Mouse (Mus musculus): Measurements from ENCODE around the gene Cnn2. TPM values are rescaled to one million over a fixed set of nuclear protein-coding genes. Genes with fewer than 3 reads are reported as not detected.

The Cnn2 gene
- polyA plus RNA-seq, 1 experiment from 2014 or later: 332 TPM

DNA sequence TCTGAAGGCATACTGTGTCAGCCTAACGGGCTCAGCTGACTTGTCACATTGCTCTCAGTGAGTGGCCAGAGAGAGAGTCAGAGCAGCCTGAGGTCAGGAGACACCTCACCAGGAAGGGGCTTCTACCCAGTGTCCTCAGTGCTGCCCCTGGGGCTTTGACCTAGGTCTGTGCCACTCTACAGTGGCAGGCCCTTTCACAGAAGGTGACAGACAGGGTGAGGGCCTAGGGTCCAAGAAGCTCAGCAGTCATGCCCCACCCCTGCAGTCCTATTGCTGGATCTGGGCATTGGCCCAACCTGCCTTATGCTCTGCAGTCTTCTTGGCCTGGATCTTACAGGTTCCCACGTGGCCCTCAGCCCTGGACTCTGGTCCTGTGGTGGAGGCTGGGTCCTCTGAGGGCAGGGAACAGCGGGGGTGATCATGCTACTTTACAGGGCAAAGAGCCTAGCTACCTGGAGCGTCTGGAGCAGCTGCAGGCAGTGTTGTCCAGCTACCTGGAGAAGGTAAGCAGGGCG lies 21.4 kb upstream of the Cnn2 start:
- no peak overlapping the region for H3K9ac ChIP-seq (replicated peaks; ENCODE audit: low read length)
- H3K4me2 ChIP-seq (replicated peaks; ENCODE audit: low read depth, low read length): no peak overlapping the region
- no peaks in the 10 kb centered on the region for H3K9me3 ChIP-seq (ENCODE audit: low read length)
- ATAC-seq (ENCODE audit: low FRiP score, low TSS enrichment): no peak
- peaks cover 57% of the 10 kb centered on the region for H3K36me3 ChIP-seq (ENCODE audit: insufficient read depth, low read length)
- 98% methylated on average over 5 of the region's 5 CpGs for WGBS
- no peak overlapping the region for H3K27ac ChIP-seq (ENCODE audit: low read length)
- peaks cover 9% of the 10 kb centered on the region for H3K4me1 ChIP-seq (ENCODE audit: insufficient read depth, low read length)
- no peak overlapping the region for H3K4me3 ChIP-seq (ENCODE audit: low read length)
- peaks cover 7% of the 10 kb centered on the region for H3K27me3 ChIP-seq (ENCODE audit: insufficient read depth, low read length)

DNA sequence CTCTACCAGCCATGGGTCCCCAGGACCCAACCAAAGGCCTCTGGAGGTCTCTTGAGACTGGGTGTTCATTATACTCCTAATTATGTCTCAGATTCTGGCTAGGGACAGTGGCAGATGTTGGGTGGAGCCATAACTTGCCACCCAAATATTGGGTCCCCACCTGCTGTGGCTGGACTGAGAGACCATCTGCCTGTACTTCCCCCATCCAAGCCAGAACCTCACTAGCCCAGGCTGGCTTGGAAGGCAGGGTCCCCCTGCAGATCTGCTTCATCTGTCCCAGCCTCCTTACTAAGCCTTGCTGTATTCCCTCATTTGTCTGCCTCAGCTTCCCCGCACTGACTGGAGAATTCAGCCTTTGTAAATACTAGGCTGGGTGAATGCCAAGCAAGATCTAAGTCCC lies 20.2 kb upstream of the Cnn2 start:
- WGBS: 85% methylated on average over 1 of the region's 1 CpGs
- H3K9ac ChIP-seq (replicated peaks; ENCODE audit: low read length): no peak overlapping the region
- H3K27ac ChIP-seq (ENCODE audit: low read length): no peak overlapping the region
- H3K4me1 ChIP-seq (ENCODE audit: insufficient read depth, low read length): peaks cover 15% of the 10 kb centered on the region
- ATAC-seq (ENCODE audit: low FRiP score, low TSS enrichment): no peak
- H3K36me3 ChIP-seq (ENCODE audit: insufficient read depth, low read length): peaks cover 49% of the 10 kb centered on the region
- H3K27me3 ChIP-seq (ENCODE audit: insufficient read depth, low read length): peaks cover 13% of the 10 kb centered on the region
- H3K9me3 ChIP-seq (ENCODE audit: low read length): no peaks in the 10 kb centered on the region
- H3K4me2 ChIP-seq (replicated peaks; ENCODE audit: low read depth, low read length): no peak overlapping the region
- no peak overlapping the region for H3K4me3 ChIP-seq (ENCODE audit: low read length)

GRCm38 (mm10) chr10:79969124-79969568 lies 19.2 kb upstream of the Cnn2 start:
- Histone ChIP-seq H3K36me3 (ENCODE audit: insufficient read depth, low read length) (peaks cover 40% of the 10 kb centered on the region), H3K9me3 (ENCODE audit: low read length) (no peaks in the 10 kb centered on the region), H3K4me3 (ENCODE audit: low read length) (no peak overlapping the region), H3K4me2 (replicated peaks; ENCODE audit: low read depth, low read length) (no peak overlapping the region), H3K4me1 (ENCODE audit: insufficient read depth, low read length) (peaks cover 15% of the 10 kb centered on the region), H3K9ac (replicated peaks; ENCODE audit: low read length) (no peak overlapping the region), H3K27me3 (ENCODE audit: insufficient read depth, low read length) (peaks cover 13% of the 10 kb centered on the region), H3K27ac (ENCODE audit: low read length) (no peak overlapping the region)
- ATAC-seq (ENCODE audit: low FRiP score, low TSS enrichment): no peak
- 14% methylated on average over 3 of the region's 3 CpGs for WGBS

GRCm38 (mm10) chr10:79970415-79971182 lies 17.8 kb upstream of the Cnn2 start, which contains the start of gene Grin3b:
Grin3b (plus strand) TSS chr10:79970715.
- H3K27ac ChIP-seq (ENCODE audit: low read length): no peak within 1 kb of the TSS
- peaks cover 15% of the 10 kb centered on the region for H3K4me1 ChIP-seq (ENCODE audit: insufficient read depth, low read length)
- peak within 1 kb of the TSS; percentile 60 for H3K9ac ChIP-seq (replicated peaks; ENCODE audit: low read length)
- H3K9me3 ChIP-seq (ENCODE audit: low read length): no peaks in the 10 kb centered on the region
- H3K27me3 ChIP-seq (ENCODE audit: insufficient read depth, low read length): peaks cover 13% of the 10 kb centered on the region
- ATAC-seq (ENCODE audit: low FRiP score, low TSS enrichment): peak; percentile 24
- H3K4me3 ChIP-seq (ENCODE audit: low read length): peak within 1 kb of the TSS; percentile 47
- WGBS: 7% methylated on average over 47 of the region's 47 CpGs
- peak within 1 kb of the TSS; percentile 86 for H3K4me2 ChIP-seq (replicated peaks; ENCODE audit: low read depth, low read length)
- H3K36me3 ChIP-seq (ENCODE audit: insufficient read depth, low read length): peaks cover 35% of the 10 kb centered on the region

DNA sequence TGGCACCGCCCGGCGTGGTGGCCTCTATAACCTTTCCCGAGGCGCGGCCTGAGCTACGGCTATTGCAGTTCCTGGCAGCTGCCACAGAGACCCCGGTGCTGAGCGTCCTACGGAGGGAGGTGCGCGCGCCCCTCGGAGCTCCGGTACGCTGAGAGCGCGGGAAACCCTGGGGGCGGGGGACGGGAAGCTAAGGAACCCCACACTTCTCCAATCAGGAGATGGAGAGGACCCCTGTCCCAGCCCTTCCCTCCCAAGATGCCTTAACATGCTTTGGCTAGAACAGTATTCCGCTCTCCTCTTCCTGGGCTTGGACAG lies 17.2 kb upstream of the Cnn2 start:
- Histone ChIP-seq H3K4me2 (replicated peaks; ENCODE audit: low read depth, low read length) (peak overlapping the region; percentile 86), H3K4me3 (ENCODE audit: low read length) (peak overlapping the region; percentile 47), H3K9ac (replicated peaks; ENCODE audit: low read length) (peak overlapping the region; percentile 60), H3K27ac (ENCODE audit: low read length) (no peak overlapping the region), H3K36me3 (ENCODE audit: insufficient read depth, low read length) (peaks cover 35% of the 10 kb centered on the region), H3K4me1 (ENCODE audit: insufficient read depth, low read length) (peaks cover 15% of the 10 kb centered on the region), H3K27me3 (ENCODE audit: insufficient read depth, low read length) (peaks cover 13% of the 10 kb centered on the region), H3K9me3 (ENCODE audit: low read length) (no peaks in the 10 kb centered on the region)
- WGBS: 3% methylated on average over 21 of the region's 21 CpGs
- ATAC-seq (ENCODE audit: low FRiP score, low TSS enrichment): peak; percentile 28; the same call in 1 of the 2 replicates

DNA sequence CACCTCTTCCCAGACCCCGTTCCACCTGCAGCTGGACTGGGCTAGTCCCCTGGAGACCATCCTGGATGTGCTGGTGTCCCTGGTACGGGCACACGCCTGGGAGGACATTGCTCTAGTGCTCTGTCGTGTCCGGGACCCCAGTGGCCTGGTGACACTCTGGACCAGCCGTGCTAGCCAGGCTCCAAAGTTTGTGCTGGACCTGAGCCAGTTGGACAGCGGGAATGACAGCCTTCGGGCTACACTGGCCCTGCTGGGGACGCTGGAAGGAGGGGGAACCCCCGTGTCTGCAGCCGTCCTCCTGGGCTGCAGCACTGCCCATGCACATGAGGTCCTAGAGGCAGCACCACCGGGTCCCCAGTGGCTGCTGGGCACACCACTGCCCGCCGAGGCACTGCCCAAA lies 15.6 kb upstream of the Cnn2 start:
- H3K9me3 ChIP-seq (ENCODE audit: low read length): peaks cover 10% of the 10 kb centered on the region
- H3K4me3 ChIP-seq (ENCODE audit: low read length): no peak overlapping the region
- peaks cover 35% of the 10 kb centered on the region for H3K36me3 ChIP-seq (ENCODE audit: insufficient read depth, low read length)
- H3K4me2 ChIP-seq (replicated peaks; ENCODE audit: low read depth, low read length): no peak overlapping the region
- no peak for ATAC-seq (ENCODE audit: low FRiP score, low TSS enrichment)
- H3K4me1 ChIP-seq (ENCODE audit: insufficient read depth, low read length): peaks cover 15% of the 10 kb centered on the region
- no peak overlapping the region for H3K9ac ChIP-seq (replicated peaks; ENCODE audit: low read length)
- peaks cover 13% of the 10 kb centered on the region for H3K27me3 ChIP-seq (ENCODE audit: insufficient read depth, low read length)
- 47% methylated on average over 14 of the region's 14 CpGs for WGBS
- no peak overlapping the region for H3K27ac ChIP-seq (ENCODE audit: low read length)

DNA sequence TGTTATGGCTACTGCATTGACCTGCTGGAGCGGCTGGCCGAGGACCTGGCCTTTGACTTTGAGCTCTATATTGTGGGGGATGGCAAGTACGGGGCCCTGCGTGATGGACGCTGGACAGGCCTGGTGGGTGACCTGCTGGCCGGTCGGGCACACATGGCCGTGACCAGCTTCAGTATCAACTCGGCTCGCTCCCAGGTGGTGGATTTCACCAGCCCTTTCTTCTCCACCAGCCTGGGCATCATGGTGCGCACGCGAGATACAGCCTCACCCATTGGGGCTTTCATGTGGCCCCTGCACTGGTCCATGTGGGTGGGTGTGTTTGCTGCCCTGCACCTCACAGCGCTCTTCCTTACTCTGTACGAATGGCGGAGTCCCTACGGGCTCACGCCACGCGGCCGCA lies 14.3 kb upstream of the Cnn2 start:
- no peak for ATAC-seq (ENCODE audit: low FRiP score, low TSS enrichment)

GRCm38 (mm10) chr10:79974668-79975067 lies 13.7 kb upstream of the Cnn2 start:
- Histone ChIP-seq H3K36me3 (ENCODE audit: insufficient read depth, low read length) (peaks cover 48% of the 10 kb centered on the region), H3K27me3 (ENCODE audit: insufficient read depth, low read length) (peaks cover 13% of the 10 kb centered on the region), H3K9me3 (ENCODE audit: low read length) (peaks cover 12% of the 10 kb centered on the region), H3K9ac (replicated peaks; ENCODE audit: low read length) (no peak overlapping the region), H3K4me3 (ENCODE audit: low read length) (no peak overlapping the region), H3K4me2 (replicated peaks; ENCODE audit: low read depth, low read length) (no peak overlapping the region), H3K27ac (ENCODE audit: low read length) (no peak overlapping the region), H3K4me1 (ENCODE audit: insufficient read depth, low read length) (peaks cover 15% of the 10 kb centered on the region)
- WGBS: 76% methylated on average over 8 of the region's 8 CpGs
- no peak for ATAC-seq (ENCODE audit: low FRiP score, low TSS enrichment)

More for the DNA sequence above, 14.3 kb upstream of the Cnn2 start:
- Histone ChIP-seq H3K27me3 (ENCODE audit: insufficient read depth, low read length) (peaks cover 13% of the 10 kb centered on the region), H3K27ac (ENCODE audit: low read length) (no peak overlapping the region), H3K9ac (replicated peaks; ENCODE audit: low read length) (no peak overlapping the region), H3K9me3 (ENCODE audit: low read length) (peaks cover 12% of the 10 kb centered on the region), H3K4me3 (ENCODE audit: low read length) (no peak overlapping the region), H3K4me2 (replicated peaks; ENCODE audit: low read depth, low read length) (no peak overlapping the region), H3K36me3 (ENCODE audit: insufficient read depth, low read length) (peaks cover 44% of the 10 kb centered on the region), H3K4me1 (ENCODE audit: insufficient read depth, low read length) (peaks cover 15% of the 10 kb centered on the region)
- 88% methylated on average over 21 of the region's 21 CpGs for WGBS

- peaks cover 10% of the 10 kb centered on the region; the same call in 1 of the 2 replicates for H3K4me1 ChIP-seq (ENCODE audit: insufficient read depth, low read length)
- no peak for ATAC-seq (ENCODE audit: low FRiP score, low TSS enrichment)
- H3K9ac ChIP-seq (replicated peaks; ENCODE audit: low read length): no peak overlapping the region
- no peak overlapping the region for H3K4me3 ChIP-seq (ENCODE audit: low read length)
- H3K36me3 ChIP-seq (ENCODE audit: insufficient read depth, low read length): peaks cover 48% of the 10 kb centered on the region
- 84% methylated on average over 27 of the region's 28 CpGs for WGBS
- H3K27ac ChIP-seq (ENCODE audit: low read length): no peak overlapping the region
- H3K27me3 ChIP-seq (ENCODE audit: insufficient read depth, low read length): peaks cover 13% of the 10 kb centered on the region; the same call in 1 of the 2 replicates
- H3K4me2 ChIP-seq (replicated peaks; ENCODE audit: low read depth, low read length): no peak overlapping the region
- H3K9me3 ChIP-seq (ENCODE audit: low read length): peaks cover 12% of the 10 kb centered on the region
These were observed 12.2 kb upstream of the Cnn2 start for GRCm38 (mm10) chr10:79976071-79976721.

- no peak overlapping the region for H3K4me2 ChIP-seq (replicated peaks; ENCODE audit: low read depth, low read length)
- H3K4me3 ChIP-seq (ENCODE audit: low read length): no peak overlapping the region
- WGBS: 72% methylated on average over 25 of the region's 36 CpGs
- H3K36me3 ChIP-seq (ENCODE audit: insufficient read depth, low read length): peaks cover 48% of the 10 kb centered on the region
- ATAC-seq (ENCODE audit: low FRiP score, low TSS enrichment): no peak
- no peak overlapping the region for H3K9ac ChIP-seq (replicated peaks; ENCODE audit: low read length)
- H3K27ac ChIP-seq (ENCODE audit: low read length): no peak overlapping the region
- H3K4me1 ChIP-seq (ENCODE audit: insufficient read depth, low read length): peaks cover 12% of the 10 kb centered on the region
- H3K27me3 ChIP-seq (ENCODE audit: insufficient read depth, low read length): peaks cover 8% of the 10 kb centered on the region; the same call in 1 of the 2 replicates
- peaks cover 12% of the 10 kb centered on the region for H3K9me3 ChIP-seq (ENCODE audit: low read length)
These were observed 11.7 kb upstream of the Cnn2 start for GRCm38 (mm10) chr10:79976722-79977107.
